Mouse (Mus musculus) erythroblast, embryonic 14.5 days (primary cell): Measurements from ENCODE around the gene Gm21962. TPM values are rescaled to one million over a fixed set of nuclear protein-coding genes. Genes with fewer than 3 reads are reported as not detected.

ENCODE experiments used
- H3K27me3 ChIP-seq: 2 replicates; pipeline ENCODE4 v1.6.1; 2012; ENCODE audit warnings: inconsistent platforms; ENCODE audit not compliant: control insufficient read depth
- H3K36me3 ChIP-seq: 2 replicates; pipeline ENCODE4 v1.6.1; 2012; ENCODE audit warnings: mild to moderate bottlenecking, inconsistent platforms; ENCODE audit not compliant: control insufficient read depth
- H3K4me1 ChIP-seq: 2 replicates; pipeline ENCODE4 v1.6.1; 2012; ENCODE audit warnings: inconsistent platforms; ENCODE audit not compliant: control insufficient read depth
- H3K4me3 ChIP-seq: replicated peaks from 2 replicates; pipeline ENCODE3; 2012; ENCODE audit warnings: moderate library complexity, mild to moderate bottlenecking, inconsistent platforms
- H3K9me3 ChIP-seq: 2 replicates; pipeline ENCODE4 v1.6.1; 2012; ENCODE audit warnings: low read length, inconsistent platforms, mixed read lengths; ENCODE audit not compliant: control insufficient read depth
- GATA1 ChIP-seq: IDR thresholded peaks from 2 replicates; pipeline ENCODE4 v1.6.1; 2012; ENCODE audit warnings: low read length, inconsistent platforms, mixed read lengths
- TAL1 ChIP-seq: IDR thresholded peaks from 3 replicates; pipeline ENCODE4 v1.6.1; 2012; ENCODE audit warnings: low read length, inconsistent platforms, mixed read lengths
- polyA plus RNA-seq: library from polyadenylated mRNA; stranded (reverse); fragments of >175 nt; gene quantifications from 2 replicates; pipeline ENCODE4 v1.2.3, GENCODE M21; 2012

The Gm21962 gene
- polyA plus RNA-seq, 1 experiment: not detected

GRCm38 (mm10) chr3:137642568-137642967 is 28.8 kb upstream of the Gm21962 start:
- no peaks in the 10 kb centered on the region for H3K9me3 ChIP-seq
- H3K4me3 ChIP-seq: no peak overlapping the region
- no peaks in the 10 kb centered on the region for H3K27me3 ChIP-seq
- TF ChIP-seq GATA1 (no peak), TAL1 (no peak)
- H3K36me3 ChIP-seq: no peaks in the 10 kb centered on the region
- H3K4me1 ChIP-seq: no peaks in the 10 kb centered on the region

- no peak for TF ChIP-seq TAL1
- TF ChIP-seq GATA1: no peak
- Histone ChIP-seq H3K27me3 (no peaks in the 10 kb centered on the region), H3K4me1 (no peaks in the 10 kb centered on the region), H3K36me3 (no peaks in the 10 kb centered on the region), H3K4me3 (no peak overlapping the region), H3K9me3 (no peaks in the 10 kb centered on the region)
Observed at GRCm38 (mm10) chr3:137644081-137644480, 27.2 kb upstream of the Gm21962 start.

GRCm38 (mm10) chr3:137644947-137645346 is 26.4 kb upstream of the Gm21962 start:
- H3K27me3 ChIP-seq: no peaks in the 10 kb centered on the region
- no peaks in the 10 kb centered on the region for H3K4me1 ChIP-seq
- TF ChIP-seq GATA1 (no peak), TAL1 (no peak)
- H3K9me3 ChIP-seq: no peaks in the 10 kb centered on the region
- no peak overlapping the region for H3K4me3 ChIP-seq
- H3K36me3 ChIP-seq: no peaks in the 10 kb centered on the region

GRCm38 (mm10) chr3:137647427-137648100 is 23.8 kb upstream of the Gm21962 start:
- Histone ChIP-seq H3K27me3 (no peaks in the 10 kb centered on the region), H3K9me3 (no peaks in the 10 kb centered on the region), H3K4me1 (no peaks in the 10 kb centered on the region), H3K4me3 (no peak overlapping the region), H3K36me3 (no peaks in the 10 kb centered on the region)
- TF ChIP-seq TAL1 (no peak), GATA1 (no peak)

- H3K4me1 ChIP-seq: no peaks in the 10 kb centered on the region
- H3K4me3 ChIP-seq: no peak overlapping the region
- H3K9me3 ChIP-seq: no peaks in the 10 kb centered on the region
- H3K27me3 ChIP-seq: no peaks in the 10 kb centered on the region
- TF ChIP-seq TAL1 (no peak), GATA1 (no peak)
- H3K36me3 ChIP-seq: no peaks in the 10 kb centered on the region
Observed at GRCm38 (mm10) chr3:137649112-137649511, 22.2 kb upstream of the Gm21962 start.

- no peaks in the 10 kb centered on the region for H3K27me3 ChIP-seq
- no peaks in the 10 kb centered on the region for H3K9me3 ChIP-seq
- H3K4me3 ChIP-seq: no peak overlapping the region
- no peaks in the 10 kb centered on the region for H3K4me1 ChIP-seq
- TF ChIP-seq GATA1 (no peak), TAL1 (no peak)
- H3K36me3 ChIP-seq: no peaks in the 10 kb centered on the region
Observed at GRCm38 (mm10) chr3:137652853-137653252, 18.5 kb upstream of the Gm21962 start.

- Histone ChIP-seq H3K9me3 (no peaks in the 10 kb centered on the region), H3K4me3 (no peak overlapping the region), H3K36me3 (no peaks in the 10 kb centered on the region), H3K27me3 (no peaks in the 10 kb centered on the region), H3K4me1 (no peaks in the 10 kb centered on the region)
- no peak for TF ChIP-seq TAL1
- no peak for TF ChIP-seq GATA1
Observed at GRCm38 (mm10) chr3:137680923-137681322, 9.6 kb downstream of the Gm21962 start.

- Histone ChIP-seq H3K4me1 (no peaks in the 10 kb centered on the region), H3K27me3 (no peaks in the 10 kb centered on the region), H3K36me3 (no peaks in the 10 kb centered on the region), H3K4me3 (no peak overlapping the region), H3K9me3 (no peaks in the 10 kb centered on the region)
- TF ChIP-seq TAL1: no peak
- no peak for TF ChIP-seq GATA1
Observed at GRCm38 (mm10) chr3:137682911-137683806, 11.8 kb downstream of the Gm21962 start.

GRCm38 (mm10) chr3:137683807-137684403 is 12.6 kb downstream of the Gm21962 start:
- TF ChIP-seq TAL1: no peak
- TF ChIP-seq GATA1: no peak
- Histone ChIP-seq H3K36me3 (no peaks in the 10 kb centered on the region), H3K27me3 (no peaks in the 10 kb centered on the region), H3K4me3 (no peak overlapping the region), H3K9me3 (no peaks in the 10 kb centered on the region), H3K4me1 (no peaks in the 10 kb centered on the region)
